Mouse (Mus musculus): ENCODE results near the gene Ces2a. TPM values are rescaled to one million over a fixed set of nuclear protein-coding genes. Genes with fewer than 3 reads are reported as not detected.

Ces2a gene
- polyA plus RNA-seq (2014; fragmentation: Nextera tagmentation; extraction: Ambion mirVana) = not detected in 2 replicates

- Histone ChIP-seq H3K36me3 (ENCODE audit: control insufficient read depth, insufficient read depth, low read length) (no peaks in the 10 kb centered on the region), H3K27me3 (ENCODE audit: control insufficient read depth, insufficient read depth, low read length) (no peaks in the 10 kb centered on the region), H3K9me3 (ENCODE audit: control insufficient read depth, low read length) (no peaks in the 10 kb centered on the region), H3K4me1 (ENCODE audit: control insufficient read depth, insufficient read depth, low read length) (no peaks in the 10 kb centered on the region), H3K4me2 (ENCODE audit: low read length) (no peak within 1 kb of the TSS), H3K4me3 (replicated peaks; ENCODE audit: low read depth, low read length) (no peak within 1 kb of the TSS), H3K9ac (replicated peaks; ENCODE audit: low read length) (no peak within 1 kb of the TSS), H3K27ac (replicated peaks; ENCODE audit: low read depth, low read length) (no peak within 1 kb of the TSS)
- WGBS = 90% methylated on average over 1 of the region's 1 CpGs
- ATAC-seq (ENCODE audit: low FRiP score, low TSS enrichment) (no peak), DNase-seq (no peak)
These were observed at the start of gene Ces2a for GRCm38 (mm10) chr8:104733753-104734152. Gene Ces2a, plus strand, starts transcription at chr8:104734003.

- ATAC-seq (ENCODE audit: low FRiP score, low TSS enrichment) = no peak
- Histone ChIP-seq H3K36me3 (ENCODE audit: control insufficient read depth, insufficient read depth, low read length) (no peaks in the 10 kb centered on the region), H3K4me2 (ENCODE audit: low read length) (no peak overlapping the region), H3K4me1 (ENCODE audit: control insufficient read depth, insufficient read depth, low read length) (no peaks in the 10 kb centered on the region), H3K9me3 (ENCODE audit: control insufficient read depth, low read length) (no peaks in the 10 kb centered on the region), H3K27me3 (ENCODE audit: control insufficient read depth, insufficient read depth, low read length) (no peaks in the 10 kb centered on the region), H3K9ac (replicated peaks; ENCODE audit: low read length) (no peak overlapping the region), H3K27ac (replicated peaks; ENCODE audit: low read depth, low read length) (no peak overlapping the region), H3K4me3 (replicated peaks; ENCODE audit: low read depth, low read length) (no peak overlapping the region)
- DNase-seq = no peak
- 90% methylated on average over 4 of the region's 4 CpGs for WGBS
These were observed 45.4 kb upstream of the Ces2a start for GRCm38 (mm10) chr8:104688433-104688832.

- no peaks in the 10 kb centered on the region for H3K36me3 ChIP-seq (ENCODE audit: control insufficient read depth, insufficient read depth, low read length)
- H3K9ac ChIP-seq (replicated peaks; ENCODE audit: low read length) = no peak overlapping the region
- H3K4me2 ChIP-seq (ENCODE audit: low read length) = no peak overlapping the region
- H3K9me3 ChIP-seq (ENCODE audit: control insufficient read depth, low read length) = no peaks in the 10 kb centered on the region
- no peak overlapping the region for H3K27ac ChIP-seq (replicated peaks; ENCODE audit: low read depth, low read length)
- no peak for ATAC-seq (ENCODE audit: low FRiP score, low TSS enrichment)
- H3K27me3 ChIP-seq (ENCODE audit: control insufficient read depth, insufficient read depth, low read length) = no peaks in the 10 kb centered on the region
- DNase-seq = no peak
- WGBS = 86% methylated on average over 2 of the region's 2 CpGs
- H3K4me3 ChIP-seq (replicated peaks; ENCODE audit: low read depth, low read length) = no peak overlapping the region
- H3K4me1 ChIP-seq (ENCODE audit: control insufficient read depth, insufficient read depth, low read length) = no peaks in the 10 kb centered on the region
These were observed 35.2 kb upstream of the Ces2a start for GRCm38 (mm10) chr8:104698556-104698955.

- Histone ChIP-seq H3K27me3 (ENCODE audit: control insufficient read depth, insufficient read depth, low read length) (no peaks in the 10 kb centered on the region), H3K27ac (replicated peaks; ENCODE audit: low read depth, low read length) (no peak overlapping the region), H3K4me1 (ENCODE audit: control insufficient read depth, insufficient read depth, low read length) (no peaks in the 10 kb centered on the region), H3K4me2 (ENCODE audit: low read length) (no peak overlapping the region), H3K36me3 (ENCODE audit: control insufficient read depth, insufficient read depth, low read length) (no peaks in the 10 kb centered on the region), H3K9me3 (ENCODE audit: control insufficient read depth, low read length) (no peaks in the 10 kb centered on the region), H3K4me3 (replicated peaks; ENCODE audit: low read depth, low read length) (no peak overlapping the region), H3K9ac (replicated peaks; ENCODE audit: low read length) (no peak overlapping the region)
- no peak for ATAC-seq (ENCODE audit: low FRiP score, low TSS enrichment)
- WGBS = 88% methylated on average over 2 of the region's 2 CpGs
- no peak for DNase-seq
These were observed 31.9 kb upstream of the Ces2a start for GRCm38 (mm10) chr8:104701900-104702299.

- Histone ChIP-seq H3K27ac (replicated peaks; ENCODE audit: low read depth, low read length) (no peak overlapping the region), H3K36me3 (ENCODE audit: control insufficient read depth, insufficient read depth, low read length) (no peaks in the 10 kb centered on the region), H3K4me1 (ENCODE audit: control insufficient read depth, insufficient read depth, low read length) (no peaks in the 10 kb centered on the region), H3K4me3 (replicated peaks; ENCODE audit: low read depth, low read length) (no peak overlapping the region), H3K27me3 (ENCODE audit: control insufficient read depth, insufficient read depth, low read length) (no peaks in the 10 kb centered on the region), H3K4me2 (ENCODE audit: low read length) (no peak overlapping the region), H3K9ac (replicated peaks; ENCODE audit: low read length) (no peak overlapping the region), H3K9me3 (ENCODE audit: control insufficient read depth, low read length) (no peaks in the 10 kb centered on the region)
- 86% methylated on average over 8 of the region's 8 CpGs for WGBS
- ATAC-seq (ENCODE audit: low FRiP score, low TSS enrichment) = no peak
- DNase-seq = no peak
These were observed 12.6 kb upstream of the Ces2a start for GRCm38 (mm10) chr8:104721166-104721565.

GRCm38 (mm10) chr8:104731451-104731850 lies 2.4 kb upstream of the Ces2a start:
- no peaks in the 10 kb centered on the region for H3K36me3 ChIP-seq (ENCODE audit: control insufficient read depth, insufficient read depth, low read length)
- no peaks in the 10 kb centered on the region for H3K4me1 ChIP-seq (ENCODE audit: control insufficient read depth, insufficient read depth, low read length)
- H3K4me2 ChIP-seq (ENCODE audit: low read length) = no peak overlapping the region
- H3K4me3 ChIP-seq (replicated peaks; ENCODE audit: low read depth, low read length) = no peak overlapping the region
- H3K9me3 ChIP-seq (ENCODE audit: control insufficient read depth, low read length) = no peaks in the 10 kb centered on the region
- WGBS = 90% methylated on average over 4 of the region's 4 CpGs
- H3K9ac ChIP-seq (replicated peaks; ENCODE audit: low read length) = no peak overlapping the region
- no peaks in the 10 kb centered on the region for H3K27me3 ChIP-seq (ENCODE audit: control insufficient read depth, insufficient read depth, low read length)
- DNase-seq = no peak
- H3K27ac ChIP-seq (replicated peaks; ENCODE audit: low read depth, low read length) = no peak overlapping the region
- no peak for ATAC-seq (ENCODE audit: low FRiP score, low TSS enrichment)

GRCm38 (mm10) chr8:104731969-104732368 lies 1.8 kb upstream of the Ces2a start:
- H3K4me1 ChIP-seq (ENCODE audit: control insufficient read depth, insufficient read depth, low read length) = no peaks in the 10 kb centered on the region
- H3K36me3 ChIP-seq (ENCODE audit: control insufficient read depth, insufficient read depth, low read length) = no peaks in the 10 kb centered on the region
- H3K27me3 ChIP-seq (ENCODE audit: control insufficient read depth, insufficient read depth, low read length) = no peaks in the 10 kb centered on the region
- H3K4me2 ChIP-seq (ENCODE audit: low read length) = no peak overlapping the region
- ATAC-seq (ENCODE audit: low FRiP score, low TSS enrichment) (no peak), DNase-seq (no peak)
- H3K9me3 ChIP-seq (ENCODE audit: control insufficient read depth, low read length) = no peaks in the 10 kb centered on the region
- H3K4me3 ChIP-seq (replicated peaks; ENCODE audit: low read depth, low read length) = no peak overlapping the region
- H3K9ac ChIP-seq (replicated peaks; ENCODE audit: low read length) = no peak overlapping the region
- WGBS = 79% methylated on average over 6 of the region's 6 CpGs
- H3K27ac ChIP-seq (replicated peaks; ENCODE audit: low read depth, low read length) = no peak overlapping the region

- H3K4me3 ChIP-seq (replicated peaks; ENCODE audit: low read depth, low read length) = no peak overlapping the region
- no peak for ATAC-seq (ENCODE audit: low FRiP score, low TSS enrichment)
- no peak overlapping the region for H3K9ac ChIP-seq (replicated peaks; ENCODE audit: low read length)
- H3K36me3 ChIP-seq (ENCODE audit: control insufficient read depth, insufficient read depth, low read length) = no peaks in the 10 kb centered on the region
- H3K4me1 ChIP-seq (ENCODE audit: control insufficient read depth, insufficient read depth, low read length) = no peaks in the 10 kb centered on the region
- no peaks in the 10 kb centered on the region for H3K9me3 ChIP-seq (ENCODE audit: control insufficient read depth, low read length)
- 88% methylated on average over 1 of the region's 1 CpGs for WGBS
- no peaks in the 10 kb centered on the region for H3K27me3 ChIP-seq (ENCODE audit: control insufficient read depth, insufficient read depth, low read length)
- no peak for DNase-seq
- H3K27ac ChIP-seq (replicated peaks; ENCODE audit: low read depth, low read length) = no peak overlapping the region
- no peak overlapping the region for H3K4me2 ChIP-seq (ENCODE audit: low read length)
These were observed 8.2 kb downstream of the Ces2a start for GRCm38 (mm10) chr8:104742039-104742438.

- no peaks in the 10 kb centered on the region for H3K36me3 ChIP-seq (ENCODE audit: control insufficient read depth, insufficient read depth, low read length)
- no peak overlapping the region for H3K4me2 ChIP-seq (ENCODE audit: low read length)
- H3K27ac ChIP-seq (replicated peaks; ENCODE audit: low read depth, low read length) = no peak overlapping the region
- H3K9me3 ChIP-seq (ENCODE audit: control insufficient read depth, low read length) = no peaks in the 10 kb centered on the region
- no peaks in the 10 kb centered on the region for H3K27me3 ChIP-seq (ENCODE audit: control insufficient read depth, insufficient read depth, low read length)
- DNase-seq (no peak), ATAC-seq (ENCODE audit: low FRiP score, low TSS enrichment) (no peak)
- WGBS = 76% methylated on average over 3 of the region's 3 CpGs
- H3K9ac ChIP-seq (replicated peaks; ENCODE audit: low read length) = no peak overlapping the region
- H3K4me3 ChIP-seq (replicated peaks; ENCODE audit: low read depth, low read length) = no peak overlapping the region
- no peaks in the 10 kb centered on the region for H3K4me1 ChIP-seq (ENCODE audit: control insufficient read depth, insufficient read depth, low read length)
These were observed 9.6 kb downstream of the Ces2a start for GRCm38 (mm10) chr8:104743410-104743809.

Measured in midbrain, embryonic 14.5 days (tissue).